Mouse (Mus musculus) ES-Bruce4 (cell line): ENCODE measurements around the gene Rab31. TPM values are rescaled to one million over a fixed set of nuclear protein-coding genes. Genes with fewer than 3 reads are reported as not detected.

ENCODE experiments used
- H3K27ac ChIP-seq: 2 replicates; pipeline ENCODE4 v1.5.1; 2012; ENCODE audit warnings: low read length, inconsistent platforms; ENCODE audit not compliant: insufficient read depth
- H3K27me3 ChIP-seq: 2 replicates; pipeline ENCODE4 v1.6.1; 2012; ENCODE audit warnings: mild to moderate bottlenecking, low read length, inconsistent platforms; ENCODE audit not compliant: control insufficient read depth, poor library complexity, insufficient read depth, severe bottlenecking
- H3K36me3 ChIP-seq: 2 replicates; pipeline ENCODE4 v1.6.1; 2012; ENCODE audit warnings: inconsistent platforms, mild to moderate bottlenecking, low read length, moderate library complexity; ENCODE audit not compliant: control insufficient read depth, poor library complexity, insufficient read depth, severe bottlenecking
- H3K4me1 ChIP-seq: one replicate; pipeline ENCODE4 v1.8.1; 2011; ENCODE audit warnings: low read length; ENCODE audit not compliant: control insufficient read depth, insufficient read depth
- H3K4me3 ChIP-seq: 2 replicates; pipeline ENCODE4 v1.5.1; 2011; ENCODE audit warnings: low read depth, mild to moderate bottlenecking, low read length
- H3K9ac ChIP-seq: 2 replicates; pipeline ENCODE4 v1.6.1; 2012; ENCODE audit warnings: low read depth, mild to moderate bottlenecking, inconsistent platforms; ENCODE audit not compliant: poor library complexity, severe bottlenecking
- H3K9me3 ChIP-seq: replicated peaks from 2 replicates; pipeline ENCODE4 v1.6.1; 2012; ENCODE audit warnings: mild to moderate bottlenecking, low read length, inconsistent platforms; ENCODE audit not compliant: control insufficient read depth, poor library complexity, insufficient read depth, severe bottlenecking
- CTCF ChIP-seq: IDR thresholded peaks from one replicate; pipeline ENCODE4 v1.8.1; 2011; ENCODE audit warnings: low read depth, low read length
- EP300 ChIP-seq: IDR thresholded peaks from 2 replicates; pipeline ENCODE4 v1.6.1; 2011; ENCODE audit warnings: low read depth, low read length; ENCODE audit not compliant: insufficient read depth
- POLR2A ChIP-seq: IDR thresholded peaks from one replicate; pipeline ENCODE4 v1.8.1; 2011; ENCODE audit warnings: low read length; ENCODE audit not compliant: insufficient read depth
- polyA plus RNA-seq: library from polyadenylated mRNA; stranded (reverse); fragments of >200 nt; gene quantifications from 2 replicates; pipeline ENCODE4 v1.2.4, GENCODE M21; 2011; ENCODE audit warnings: low read depth; ENCODE audit not compliant: missing spikeins, insufficient read depth, insufficient read length

Gene Rab31
- polyA plus RNA-seq: 18.7 and 19.4 TPM in 2 replicates

DNA sequence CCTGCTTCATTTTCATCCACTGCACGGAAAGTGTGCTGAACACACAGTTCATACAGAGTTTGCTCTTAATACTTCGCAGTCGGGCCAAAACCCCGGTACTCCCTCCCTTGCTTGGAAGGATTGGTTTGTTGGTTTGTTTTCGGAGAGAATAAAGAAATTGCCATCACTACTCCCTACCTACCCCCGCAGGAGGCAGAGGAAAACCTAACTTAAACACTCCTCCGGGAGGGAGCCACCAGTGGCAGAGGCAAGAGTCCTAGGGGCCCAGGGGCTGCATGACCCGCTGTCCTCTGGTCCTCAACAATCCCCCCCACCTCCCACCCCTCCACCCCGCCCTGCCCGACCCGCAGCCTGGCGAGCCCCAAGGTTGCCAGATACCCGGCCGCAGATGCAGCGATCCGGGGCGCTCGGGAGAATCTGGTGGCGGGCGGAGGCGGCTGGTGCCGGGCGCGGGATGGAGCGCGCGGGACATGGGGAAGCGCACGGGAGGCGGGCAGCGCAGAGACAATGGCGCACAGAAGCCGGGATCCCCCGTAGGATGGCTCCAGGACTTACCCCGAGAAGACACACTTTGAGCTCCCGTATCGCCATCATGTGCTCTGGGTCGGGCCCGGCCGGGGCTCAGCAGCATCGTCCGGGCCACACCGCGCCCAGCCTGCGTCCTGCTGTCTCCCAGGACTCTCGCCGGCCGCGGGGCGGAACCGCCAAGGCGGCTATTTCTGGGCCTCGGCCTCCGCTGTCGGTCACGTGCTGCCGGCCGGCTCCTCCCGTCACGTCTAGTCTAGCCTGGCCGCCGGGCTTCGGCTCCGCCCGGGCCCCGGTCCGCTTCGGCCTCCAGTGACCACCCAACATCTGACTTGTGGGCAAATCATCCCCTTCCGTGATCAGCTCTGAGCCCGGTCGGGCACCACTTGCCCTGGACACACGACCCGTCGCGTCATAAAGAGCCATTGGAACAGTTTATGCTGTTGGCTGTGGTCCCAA lies at the start of gene Rab31:
Rab31 (minus strand) TSS at position 802 of the 984 bp plus-strand sequence.
- H3K4me3 ChIP-seq: peak within 1 kb of the TSS; percentile 79
- 0 out of 2 replicates have a peak, but pooled peaks cover 2% of the 10 kb centered on the region for H3K9me3 ChIP-seq
- H3K36me3 ChIP-seq: no peaks in the 10 kb centered on the region
- no peak within 1 kb of the TSS for H3K27ac ChIP-seq
- no peaks in the 10 kb centered on the region; the same call in 1 of the 2 replicates for H3K27me3 ChIP-seq
- TF ChIP-seq EP300 (0 out of 2 replicates have a peak, but pooled peaks have one; percentile 20), CTCF (no peak)
- no peaks in the 10 kb centered on the region for H3K4me1 ChIP-seq
- H3K9ac ChIP-seq: peak within 1 kb of the TSS; percentile 90

DNA sequence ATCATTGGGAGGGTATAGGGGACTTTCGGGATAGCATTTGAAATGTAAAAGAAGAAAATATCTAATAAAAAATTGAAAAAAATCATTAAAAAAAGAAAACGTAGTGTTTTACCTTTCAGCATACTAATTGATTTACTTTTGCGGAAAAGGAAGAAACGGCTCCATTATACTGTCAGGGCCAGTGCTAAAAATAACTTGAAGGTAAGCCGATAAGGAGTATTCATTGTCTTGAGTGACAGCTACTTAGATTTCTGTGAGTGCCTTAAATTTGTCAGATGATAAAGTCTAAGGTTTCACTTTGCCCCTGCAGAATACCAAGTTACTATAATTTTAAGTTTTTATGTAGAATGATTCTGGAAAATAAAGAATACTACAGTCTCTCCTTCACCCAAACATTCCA lies 47.6 kb upstream of the Rab31 start:
- Histone ChIP-seq H3K36me3 (peaks cover 22% of the 10 kb centered on the region), H3K9ac (no peak overlapping the region), H3K27ac (no peak overlapping the region), H3K9me3 (no peaks in the 10 kb centered on the region), H3K4me3 (no peak overlapping the region), H3K27me3 (no peaks in the 10 kb centered on the region), H3K4me1 (no peaks in the 10 kb centered on the region)
- TF ChIP-seq CTCF: no peak

DNA sequence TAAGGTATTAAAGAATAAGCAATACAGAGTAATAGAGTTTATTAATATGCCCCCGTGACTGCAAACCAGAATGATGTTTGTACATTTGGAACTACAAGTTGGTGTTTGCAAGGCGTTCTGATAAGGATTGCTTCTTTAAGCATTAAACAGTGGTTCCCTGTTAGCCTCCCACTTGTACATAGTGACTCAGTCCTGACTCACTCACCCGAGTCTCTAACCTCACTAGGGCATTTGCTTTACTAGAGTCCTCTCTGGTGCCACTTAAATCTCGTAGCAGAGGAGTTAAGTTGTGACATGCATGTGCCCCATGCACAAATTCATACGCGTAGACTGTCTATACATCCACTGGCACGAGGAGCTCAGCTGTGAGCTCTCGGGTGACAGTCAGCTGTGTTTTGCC lies 41.2 kb upstream of the Rab31 start:
- no peak overlapping the region for H3K4me3 ChIP-seq
- no peaks in the 10 kb centered on the region for H3K4me1 ChIP-seq
- no peak overlapping the region for H3K9ac ChIP-seq
- no peak for TF ChIP-seq POLR2A
- no peak for TF ChIP-seq EP300
- no peak for TF ChIP-seq CTCF
- peaks cover 35% of the 10 kb centered on the region for H3K36me3 ChIP-seq
- 0 out of 2 replicates have a peak, but pooled peaks cover 3% of the 10 kb centered on the region for H3K9me3 ChIP-seq
- no peak overlapping the region for H3K27ac ChIP-seq
- no peaks in the 10 kb centered on the region for H3K27me3 ChIP-seq

DNA sequence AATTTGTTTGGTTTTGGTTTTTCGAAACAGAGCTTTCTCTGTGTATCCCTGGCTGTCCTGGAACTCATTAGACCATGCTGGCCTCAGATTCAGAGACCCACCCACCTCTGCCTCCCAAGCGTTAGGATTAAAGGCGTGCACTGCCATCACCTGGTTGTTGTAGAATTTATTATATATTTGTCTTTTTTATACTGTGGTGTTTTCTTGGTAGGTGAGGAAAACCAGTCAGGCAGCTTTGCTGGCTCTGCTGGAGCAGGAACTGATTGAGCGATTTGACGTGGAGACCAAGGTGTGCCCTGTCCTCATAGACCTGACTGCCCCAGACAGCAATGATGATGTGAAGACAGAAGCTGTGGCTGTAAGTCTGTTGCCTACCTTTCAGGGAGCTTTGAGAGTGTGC lies 38.5 kb upstream of the Rab31 start:
- peaks cover 32% of the 10 kb centered on the region for H3K36me3 ChIP-seq

DNA sequence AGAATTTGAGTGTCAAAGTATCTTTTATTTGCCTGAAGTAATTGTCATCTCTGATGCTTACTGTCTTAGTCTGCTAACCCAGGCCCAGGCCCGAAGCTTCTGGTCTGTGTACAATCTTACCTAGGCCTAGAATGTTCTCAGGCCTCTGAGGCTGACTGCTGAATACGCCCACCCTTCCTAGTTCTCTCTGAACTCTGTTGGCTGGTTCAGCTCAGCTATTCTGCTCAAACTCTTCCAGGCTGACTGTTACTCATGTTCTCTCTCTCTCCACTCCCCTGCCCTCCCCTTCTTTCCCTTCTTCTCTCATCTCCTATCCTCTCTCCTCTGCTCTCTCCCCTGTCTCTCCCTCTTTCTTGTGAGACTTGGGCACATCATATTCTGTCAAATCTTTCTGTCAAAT lies 33.9 kb upstream of the Rab31 start:
- no peaks in the 10 kb centered on the region for H3K27me3 ChIP-seq
- no peak overlapping the region for H3K4me3 ChIP-seq
- peaks cover 10% of the 10 kb centered on the region; the same call in 1 of the 2 replicates for H3K36me3 ChIP-seq
- H3K27ac ChIP-seq: no peak overlapping the region
- TF ChIP-seq POLR2A (no peak), CTCF (no peak), EP300 (no peak)
- 0 out of 2 replicates have a peak, but pooled peaks cover 3% of the 10 kb centered on the region for H3K9me3 ChIP-seq
- no peaks in the 10 kb centered on the region for H3K4me1 ChIP-seq
- no peak overlapping the region for H3K9ac ChIP-seq

More for the DNA sequence above, 38.5 kb upstream of the Rab31 start:
- Histone ChIP-seq H3K4me1 (no peaks in the 10 kb centered on the region), H3K4me3 (no peak overlapping the region), H3K9ac (no peak overlapping the region), H3K27ac (no peak overlapping the region), H3K9me3 (0 out of 2 replicates have a peak, but pooled peaks cover 3% of the 10 kb centered on the region), H3K27me3 (no peaks in the 10 kb centered on the region)
- TF ChIP-seq EP300 (no peak), POLR2A (no peak), CTCF (no peak)

DNA sequence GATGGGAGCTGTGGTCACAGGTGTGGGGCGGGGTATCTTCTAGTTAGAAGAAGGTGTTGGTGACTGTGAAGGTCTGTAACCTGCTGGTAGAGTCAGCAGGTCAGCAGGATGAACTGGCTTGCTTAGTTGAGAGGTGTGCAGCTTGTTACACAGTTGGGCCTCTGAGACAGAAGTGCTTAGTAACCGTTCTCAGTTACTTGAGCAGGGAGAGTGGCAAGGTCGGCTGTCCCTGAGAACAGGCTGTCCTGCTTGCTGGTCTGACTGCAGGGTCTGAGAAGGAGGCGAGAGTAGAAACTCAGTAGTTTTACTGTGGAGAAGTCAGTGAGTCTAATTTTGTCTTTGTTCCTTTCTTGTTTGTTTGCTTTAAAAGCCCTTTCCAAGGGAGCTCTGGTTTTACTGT lies 33.4 kb upstream of the Rab31 start:
- no peak for TF ChIP-seq CTCF
- Histone ChIP-seq H3K36me3 (peaks cover 10% of the 10 kb centered on the region; the same call in 1 of the 2 replicates), H3K9ac (no peak overlapping the region)

More for the DNA sequence above, 33.4 kb upstream of the Rab31 start:
- Histone ChIP-seq H3K9me3 (0 out of 2 replicates have a peak, but pooled peaks cover 3% of the 10 kb centered on the region), H3K4me3 (no peak overlapping the region), H3K27ac (no peak overlapping the region), H3K27me3 (no peaks in the 10 kb centered on the region), H3K4me1 (no peaks in the 10 kb centered on the region)
